Mouse (Mus musculus): ENCODE measurements around the gene Lrrc10. TPM values are rescaled to one million over a fixed set of nuclear protein-coding genes. Genes with fewer than 3 reads are reported as not detected.

The Lrrc10 gene
- total and polyA plus RNA-seq, 3 experiments: 0.18 TPM; not detected in 2

Other genes starting within 250 kb of the Lrrc10 start
- gene Myrfl, start 148.4 kb upstream of the Lrrc10 start, total RNA-seq (2012; rRNA removed): not detected in 2 replicates
- gene Myrfl, start 148.4 kb upstream of the Lrrc10 start, polyA plus RNA-seq (2012; ENCODE audit: insufficient read depth in 1 of 2, insufficient read length in 2 of 2, low read depth in 1 of 2, low replicate concordance in 2 of 2, missing spikeins in 1 of 2): under 1 TPM in 1 of 2 experiments, not detected in 1; 0.03 TPM
- gene Rab3ip, start 94.6 kb upstream of the Lrrc10 start, total RNA-seq (2012; rRNA removed): 15.2 and 16.8 TPM in 2 replicates
- 10 to 100 TPM in 1 of 2 experiments, not detected in 1; 23.2 TPM for gene Rab3ip, start 94.6 kb upstream of the Lrrc10 start, polyA plus RNA-seq (2012; ENCODE audit: insufficient read depth in 1 of 2, insufficient read length in 2 of 2, low read depth in 1 of 2, low replicate concordance in 2 of 2, missing spikeins in 1 of 2)
- gene Gm10271, start 72.7 kb upstream of the Lrrc10 start, total RNA-seq (2012; rRNA removed): not detected in 2 replicates
- gene Gm10271, start 72.7 kb upstream of the Lrrc10 start, polyA plus RNA-seq (2012; ENCODE audit: insufficient read depth in 1 of 2, insufficient read length in 2 of 2, low read depth in 1 of 2, low replicate concordance in 2 of 2, missing spikeins in 1 of 2): not detected
- gene Best3, start 59.0 kb upstream of the Lrrc10 start, total RNA-seq (2012; rRNA removed): not detected in 2 replicates
- gene Best3, start 59.0 kb upstream of the Lrrc10 start, polyA plus RNA-seq (2012; ENCODE audit: insufficient read depth in 1 of 2, insufficient read length in 2 of 2, low read depth in 1 of 2, low replicate concordance in 2 of 2, missing spikeins in 1 of 2): not detected
- 543 and 600 TPM in 2 replicates for gene Cct2, start 18.5 kb downstream of the Lrrc10 start, total RNA-seq (2012; rRNA removed)
- 100 to 1,000 TPM in 1 of 2 experiments, not detected in 1; 879 TPM for gene Cct2, start 18.5 kb downstream of the Lrrc10 start, polyA plus RNA-seq (2012; ENCODE audit: insufficient read depth in 1 of 2, insufficient read length in 2 of 2, low read depth in 1 of 2, low replicate concordance in 2 of 2, missing spikeins in 1 of 2)
- gene Frs2, start 103.2 kb downstream of the Lrrc10 start, total RNA-seq (2012; rRNA removed): 6.6 and 6.7 TPM in 2 replicates
- 100 to 1,000 TPM in 1 of 2 experiments, 10 to 100 TPM in 1; 11.8 to 129 TPM for gene Frs2, start 103.2 kb downstream of the Lrrc10 start, polyA plus RNA-seq (2012; ENCODE audit: insufficient read depth in 1 of 2, insufficient read length in 2 of 2, low read depth in 1 of 2, low replicate concordance in 2 of 2, missing spikeins in 1 of 2)
- gene Yeats4, start 179.2 kb downstream of the Lrrc10 start, total RNA-seq (2012; rRNA removed): 61.8 and 69.4 TPM in 2 replicates
- 100 to 1,000 TPM in 1 of 2 experiments, not detected in 1; 106 TPM for gene Yeats4, start 179.2 kb downstream of the Lrrc10 start, polyA plus RNA-seq (2012; ENCODE audit: insufficient read depth in 1 of 2, insufficient read length in 2 of 2, low read depth in 1 of 2, low replicate concordance in 2 of 2, missing spikeins in 1 of 2)
- not detected in 2 replicates for gene 9530003J23Rik, start 193.4 kb downstream of the Lrrc10 start, total RNA-seq (2012; rRNA removed)
- not detected for gene 9530003J23Rik, start 193.4 kb downstream of the Lrrc10 start, polyA plus RNA-seq (2012; ENCODE audit: insufficient read depth in 1 of 2, insufficient read length in 2 of 2, low read depth in 1 of 2, low replicate concordance in 2 of 2, missing spikeins in 1 of 2)
- not detected in 2 replicates for gene Lyz2, start 237.0 kb downstream of the Lrrc10 start, total RNA-seq (2012; rRNA removed)
- gene Lyz2, start 237.0 kb downstream of the Lrrc10 start, polyA plus RNA-seq (2012; ENCODE audit: insufficient read depth in 1 of 2, insufficient read length in 2 of 2, low read depth in 1 of 2, low replicate concordance in 2 of 2, missing spikeins in 1 of 2): not detected
- not detected in 2 replicates for gene Lyz1, start 247.5 kb downstream of the Lrrc10 start, total RNA-seq (2012; rRNA removed)
- not detected for gene Lyz1, start 247.5 kb downstream of the Lrrc10 start, polyA plus RNA-seq (2012; ENCODE audit: insufficient read depth in 1 of 2, insufficient read length in 2 of 2, low read depth in 1 of 2, low replicate concordance in 2 of 2, missing spikeins in 1 of 2)

Data from MEL (cell line).